Mouse (Mus musculus): ENCODE results near the gene Lsm14a.

- TF ChIP-seq POLR2AphosphoS2 (IDR thresholded peaks at IDR 0.05; ENCODE audit: insufficient read length, low read depth) = no peak
- no peak for TF ChIP-seq TCF12 (IDR thresholded peaks at IDR 0.05; ENCODE audit: insufficient read depth, poor library complexity, severe bottlenecking)
- TF ChIP-seq MYOD1 (IDR thresholded peaks at IDR 0.05; ENCODE audit: control insufficient read depth in 1 of 3, insufficient read length in 2 of 3, low read depth in 2 of 3) = no peak
- no peak for TF ChIP-seq POLR2A (IDR thresholded peaks at IDR 0.05; ENCODE audit: insufficient read length, low read depth)
- TF ChIP-seq MAX (IDR thresholded peaks at IDR 0.05; ENCODE audit: low read depth) = no peak
- TF ChIP-seq SRF (IDR thresholded peaks at IDR 0.05; ENCODE audit: control insufficient read depth, insufficient read length, low read depth) = no peak
- no peak for TF ChIP-seq USF1 (IDR thresholded peaks at IDR 0.05; ENCODE audit: low read depth)
- no peak for TF ChIP-seq CEBPB (IDR thresholded peaks at IDR 0.05; ENCODE audit: insufficient read depth, poor library complexity, severe bottlenecking)
- no peak for TF ChIP-seq TCF3 (IDR thresholded peaks at IDR 0.05; ENCODE audit: insufficient read length, low read depth)
- TF ChIP-seq MYOG (IDR thresholded peaks at IDR 0.05; ENCODE audit: control insufficient read depth in 1 of 3, insufficient read depth in 1 of 3, insufficient read length in 2 of 3, low read depth in 2 of 3) = no peak
- TF ChIP-seq REST (IDR thresholded peaks at IDR 0.05; ENCODE audit: insufficient read depth, insufficient read length) = no peak
Measured at GRCm38 (mm10) chr7:34298818-34299217, 94.3 kb downstream of the Lsm14a start.

Measured in myocyte (in vitro differentiated cells).